Mouse (Mus musculus): ENCODE results near the gene Tspan6.

- TF ChIP-seq CTCF (IDR thresholded peaks at IDR 0.05; ENCODE audit: extremely low read depth, insufficient read depth, low read length) (no peak), POLR2A (IDR thresholded peaks at IDR 0.05; ENCODE audit: extremely low read depth, insufficient read depth, low read length) (no peak)
Observed at GRCm38 (mm10) chrX:133931302-133932013, 33.2 kb upstream of the Tspan6 start.
